Mouse (Mus musculus) hindbrain, embryonic 14.5 days (tissue): ENCODE results near the gene Kif26b. TPM values are rescaled to one million over a fixed set of nuclear protein-coding genes. Genes with fewer than 3 reads are reported as not detected.

ENCODE experiments used
- ATAC-seq: fragments of 200-750 bp; cut with Nextera tagmentation; 2 replicates; pipeline ENCODE4 v1.8.0; 2017; ENCODE audit warnings: moderate number of reproducible peaks, mild to moderate bottlenecking, moderate TSS enrichment, moderate library complexity; ENCODE audit not compliant: low FRiP score
- DNase-seq: peaks from one replicate; pipeline ENCODE4 v3.0.0-alpha.2; 2015; ENCODE audit warnings: low spot score
- H3K27ac ChIP-seq: fragments of 300-500 bp; sonication (generic); 2 replicates; pipeline ENCODE4 v1.5.1; 2014; ENCODE audit warnings: mild to moderate bottlenecking, moderate library complexity
- H3K27me3 ChIP-seq: fragments of 300-500 bp; sonication (generic); 2 replicates; pipeline ENCODE4 v1.6.1; 2014; ENCODE audit warnings: mild to moderate bottlenecking, low read length, mixed read lengths; ENCODE audit not compliant: control insufficient read depth, insufficient read depth
- H3K36me3 ChIP-seq: fragments of 300-500 bp; sonication (generic); replicated peaks from 2 replicates; pipeline ENCODE4 v1.6.1; 2014; ENCODE audit not compliant: control insufficient read depth, insufficient read depth
- H3K4me1 ChIP-seq: fragments of 300-500 bp; sonication (generic); replicated peaks from 2 replicates; pipeline ENCODE4 v1.6.1; 2014; ENCODE audit warnings: antibody characterized with exemption, low read length, mixed read lengths; ENCODE audit not compliant: control insufficient read depth, insufficient read depth
- H3K4me2 ChIP-seq: fragments of 300-500 bp; sonication (generic); replicated peaks from 2 replicates; pipeline ENCODE4 v1.6.1; 2014; ENCODE audit warnings: mild to moderate bottlenecking, moderate library complexity
- H3K4me3 ChIP-seq: fragments of 300-500 bp; sonication (generic); replicated peaks from 2 replicates; pipeline ENCODE4 v1.5.1; 2014; ENCODE audit warnings: mild to moderate bottlenecking, low read length
- H3K9ac ChIP-seq: fragments of 300-500 bp; sonication (generic); 2 replicates; pipeline ENCODE4 v1.6.1; 2014
- H3K9me3 ChIP-seq: fragments of 300-500 bp; sonication (generic); 2 replicates; pipeline ENCODE4 v1.6.1; 2016; ENCODE audit warnings: low read length; ENCODE audit not compliant: control insufficient read depth
- WGBS: fragments of 180-500 bp; shearing (Covaris S2); extraction: QIAGEN DNeasy Blood & Tissue Kit; methylation state at CpG from one replicate; pipeline ENCODE4 v1.1.7; 2014; 5-methylcytosine and 5-hydroxymethylcytosine counted together
- polyA plus RNA-seq: library from polyadenylated mRNA; unstranded; fragments of >200 nt; fragmentation: Nextera tagmentation; extraction: Ambion mirVana; gene quantifications from 2 replicates; pipeline ENCODE4 v1.2.1, GENCODE M21; 2014

Gene Kif26b
- polyA plus RNA-seq, 1 experiment from 2014 or later = 15.8 TPM

- Histone ChIP-seq H3K27me3 (no peaks in the 10 kb centered on the region), H3K9ac (no peak overlapping the region), H3K36me3 (no peaks in the 10 kb centered on the region), H3K4me3 (no peak overlapping the region), H3K9me3 (no peaks in the 10 kb centered on the region), H3K4me1 (0 out of 2 replicates have a peak, but pooled peaks cover 7% of the 10 kb centered on the region), H3K27ac (no peak overlapping the region), H3K4me2 (no peak overlapping the region)
- ATAC-seq (no peak), DNase-seq (no peak)
- 86% methylated on average over 6 of the region's 6 CpGs for WGBS
Observed at GRCm38 (mm10) chr1:178817476-178817875, 288.6 kb downstream of the Kif26b start.

GRCm38 (mm10) chr1:178819060-178819459, 290.1 kb downstream of the Kif26b start:
- H3K4me1 ChIP-seq = 0 out of 2 replicates have a peak, but pooled peaks cover 7% of the 10 kb centered on the region
- H3K36me3 ChIP-seq = no peaks in the 10 kb centered on the region
- ATAC-seq (no peak), DNase-seq (no peak)
- H3K4me3 ChIP-seq = no peak overlapping the region
- no peaks in the 10 kb centered on the region for H3K9me3 ChIP-seq
- no peak overlapping the region for H3K4me2 ChIP-seq
- 85% methylated on average over 7 of the region's 7 CpGs for WGBS
- no peaks in the 10 kb centered on the region for H3K27me3 ChIP-seq
- H3K27ac ChIP-seq = no peak overlapping the region
- H3K9ac ChIP-seq = no peak overlapping the region

GRCm38 (mm10) chr1:178820079-178820478, 291.2 kb downstream of the Kif26b start:
- Histone ChIP-seq H3K27ac (no peak overlapping the region), H3K27me3 (no peaks in the 10 kb centered on the region), H3K9me3 (no peaks in the 10 kb centered on the region), H3K4me3 (no peak overlapping the region), H3K9ac (no peak overlapping the region), H3K4me2 (no peak overlapping the region), H3K4me1 (0 out of 2 replicates have a peak, but pooled peaks cover 5% of the 10 kb centered on the region), H3K36me3 (no peaks in the 10 kb centered on the region)
- DNase-seq = no peak
- WGBS = 80% methylated on average over 3 of the region's 3 CpGs
- ATAC-seq = no peak

GRCm38 (mm10) chr1:178820556-178821435, 291.9 kb downstream of the Kif26b start:
- no peaks in the 10 kb centered on the region for H3K36me3 ChIP-seq
- no peak overlapping the region for H3K27ac ChIP-seq
- H3K4me1 ChIP-seq = peaks cover 5% of the 10 kb centered on the region; the same call in 1 of the 2 replicates
- no peak overlapping the region for H3K4me2 ChIP-seq
- no peaks in the 10 kb centered on the region for H3K9me3 ChIP-seq
- WGBS = 57% methylated on average over 14 of the region's 14 CpGs
- no peak overlapping the region for H3K4me3 ChIP-seq
- ATAC-seq (peak; percentile 71), DNase-seq (no peak)
- no peaks in the 10 kb centered on the region for H3K27me3 ChIP-seq
- no peak overlapping the region for H3K9ac ChIP-seq

GRCm38 (mm10) chr1:178824871-178825270, 295.9 kb downstream of the Kif26b start:
- Histone ChIP-seq H3K9ac (no peak overlapping the region), H3K27ac (no peak overlapping the region), H3K27me3 (no peaks in the 10 kb centered on the region), H3K9me3 (no peaks in the 10 kb centered on the region), H3K36me3 (no peaks in the 10 kb centered on the region), H3K4me1 (peaks cover 10% of the 10 kb centered on the region; the same call in 1 of the 2 replicates), H3K4me3 (no peak overlapping the region), H3K4me2 (no peak overlapping the region)
- no peak for DNase-seq
- 64% methylated on average over 5 of the region's 5 CpGs for WGBS
- no peak for ATAC-seq

- Histone ChIP-seq H3K9ac (no peak overlapping the region), H3K36me3 (no peaks in the 10 kb centered on the region), H3K27me3 (no peaks in the 10 kb centered on the region), H3K4me3 (no peak overlapping the region), H3K4me1 (peaks cover 5% of the 10 kb centered on the region; the same call in 1 of the 2 replicates), H3K4me2 (no peak overlapping the region), H3K9me3 (no peaks in the 10 kb centered on the region), H3K27ac (no peak overlapping the region)
- 73% methylated on average over 3 of the region's 3 CpGs for WGBS
- DNase-seq (no peak), ATAC-seq (no peak)
Observed at GRCm38 (mm10) chr1:178827223-178827622, 298.3 kb downstream of the Kif26b start.

GRCm38 (mm10) chr1:178829456-178829855, 300.5 kb downstream of the Kif26b start:
- no peak for ATAC-seq
- H3K4me2 ChIP-seq = no peak overlapping the region

GRCm38 (mm10) chr1:178832571-178832970, 303.6 kb downstream of the Kif26b start:
- H3K36me3 ChIP-seq = no peaks in the 10 kb centered on the region
- H3K27ac ChIP-seq = no peak overlapping the region
- no peak overlapping the region for H3K9ac ChIP-seq
- H3K4me1 ChIP-seq = 0 out of 2 replicates have a peak, but pooled peaks cover 5% of the 10 kb centered on the region
- no peak overlapping the region for H3K4me3 ChIP-seq
- no peak overlapping the region for H3K4me2 ChIP-seq
- ATAC-seq = no peak
- H3K9me3 ChIP-seq = no peaks in the 10 kb centered on the region
- no peak for DNase-seq
- WGBS = 75% methylated on average over 6 of the region's 6 CpGs
- H3K27me3 ChIP-seq = no peaks in the 10 kb centered on the region

More at GRCm38 (mm10) chr1:178829456-178829855, 300.5 kb downstream of the Kif26b start:
- Histone ChIP-seq H3K27me3 (no peaks in the 10 kb centered on the region), H3K4me3 (no peak overlapping the region), H3K9ac (no peak overlapping the region), H3K9me3 (no peaks in the 10 kb centered on the region), H3K27ac (no peak overlapping the region), H3K4me1 (peaks cover 5% of the 10 kb centered on the region; the same call in 1 of the 2 replicates), H3K36me3 (no peaks in the 10 kb centered on the region)
- no peak for DNase-seq
- 64% methylated on average over 4 of the region's 4 CpGs for WGBS

- Histone ChIP-seq H3K9ac (no peak overlapping the region), H3K4me2 (no peak overlapping the region), H3K4me1 (peaks cover 10% of the 10 kb centered on the region; the same call in 1 of the 2 replicates), H3K4me3 (no peak overlapping the region), H3K9me3 (no peaks in the 10 kb centered on the region), H3K36me3 (no peaks in the 10 kb centered on the region), H3K27me3 (no peaks in the 10 kb centered on the region), H3K27ac (no peak overlapping the region)
- no peak for DNase-seq
- no peak for ATAC-seq
- 80% methylated on average over 9 of the region's 9 CpGs for WGBS
Observed at GRCm38 (mm10) chr1:178835805-178836204, 306.9 kb downstream of the Kif26b start.
